ENCODE assay signal across 8 mouse cellular contexts in the genomic region with DNA sequence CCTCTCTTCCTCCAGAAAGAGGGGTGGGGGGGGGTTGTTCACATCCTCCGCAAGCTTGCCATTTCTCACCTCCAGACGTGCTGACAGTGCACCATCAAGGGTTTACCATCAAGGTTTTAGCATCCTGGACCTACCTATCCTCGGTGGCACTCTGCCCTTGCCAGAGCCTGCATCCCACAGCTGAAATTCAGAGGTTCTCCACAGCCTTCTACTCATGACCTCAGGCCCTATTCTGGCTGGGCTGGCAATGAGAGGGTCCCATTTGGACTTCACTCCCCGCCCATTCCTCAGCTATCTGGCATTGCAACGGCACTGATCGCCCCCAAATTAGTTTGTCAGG. TPM values are rescaled to one million over a fixed set of nuclear protein-coding genes. Genes with fewer than 3 reads are reported as not detected.
DNase-seq lines count a peak whose midpoint lies in the region; ATAC-seq and TF ChIP-seq lines count a peak whose summit lies in the region.
"Not testable (repeated sequence)": the region's sequence is repeated elsewhere in the genome, so short reads cannot be mapped to it uniquely, and the experiment has no call there.

No protein-coding gene starts in this region.

- ATAC-seq in embryonic facial prominence, embryonic 15.5 days (ENCODE audit: insufficient number of reproducible peaks, low FRiP score, low TSS enrichment, low read depth); liver, embryonic 16.5 days (ENCODE audit: low read depth): not testable (repeated sequence)
- ATAC-seq in hindbrain, embryonic 15.5 days (ENCODE audit: low FRiP score, low read depth), result peak; percentile 32
- ATAC-seq in midbrain, embryonic 15.5 days (replicated peaks), result peak; percentile 64; the same call in 1 of the 2 replicates
- ATAC-seq in stomach, embryonic 14.5 days (ENCODE audit: insufficient number of reproducible peaks, insufficient read depth, low FRiP score, low read depth), result peak; percentile 9; the same call in 1 of the 2 replicates

- not testable (repeated sequence) for TF ChIP-seq CTCF in E14TG2a.4 (conservative IDR thresholded peaks at IDR 0.05; ENCODE audit: low read length); left cerebral cortex, adult 2 months (IDR thresholded peaks at IDR 0.05)

- intact Hi-C loops in left cerebral cortex, adult 2 months (cut with DNase I), result not testable (repeated sequence)

- not testable (repeated sequence) for H3K9me3 ChIP-seq in E14TG2a.4 (ENCODE audit: low read length); embryonic facial prominence, embryonic 15.5 days (replicated peaks); heart, embryonic 10.5 days; hindbrain, embryonic 15.5 days; liver, embryonic 16.5 days (replicated peaks; ENCODE audit: control insufficient read depth, low read length); midbrain, embryonic 15.5 days; stomach, embryonic 14.5 days (ENCODE audit: control insufficient read depth, low read depth, low read length)

- H3K27me3 ChIP-seq in E14TG2a.4 (ENCODE audit: insufficient read depth, low read length); embryonic facial prominence, embryonic 15.5 days; heart, embryonic 10.5 days (ENCODE audit: insufficient read depth, poor library complexity, severe bottlenecking); hindbrain, embryonic 15.5 days; liver, embryonic 16.5 days (ENCODE audit: control insufficient read depth, insufficient read depth, low read depth, low read length); midbrain, embryonic 15.5 days (replicated peaks); stomach, embryonic 14.5 days (ENCODE audit: control insufficient read depth, insufficient read depth, low read length): not testable (repeated sequence)

- WGBS in embryonic facial prominence, embryonic 15.5 days, result 5% methylated on average over 3 of the region's 6 CpGs
- 16% methylated on average over 3 of the region's 6 CpGs for WGBS in heart, embryonic 10.5 days
- 0% methylated on average over 3 of the region's 6 CpGs for WGBS in hindbrain, embryonic 15.5 days
- 26% methylated on average over 3 of the region's 6 CpGs for WGBS in liver, embryonic 16.5 days (ENCODE audit: insufficient replicate concordance)
- 5% methylated on average over 3 of the region's 6 CpGs for WGBS in midbrain, embryonic 15.5 days
- WGBS in stomach, embryonic 14.5 days, result 9% methylated on average over 3 of the region's 6 CpGs

- not testable (repeated sequence) for H3K9ac ChIP-seq in embryonic facial prominence, embryonic 15.5 days; liver, embryonic 16.5 days (ENCODE audit: low read depth, low read length); stomach, embryonic 14.5 days (replicated peaks; ENCODE audit: low read depth, low read length)
- peak overlapping the region; percentile 62 for H3K9ac ChIP-seq in hindbrain, embryonic 15.5 days
- H3K9ac ChIP-seq in midbrain, embryonic 15.5 days, result peak overlapping the region; percentile 72

- DNase-seq in heart, embryonic 10.5 days (ENCODE audit: low spot score); left cerebral cortex, adult 2 months (ENCODE audit: extremely low spot score in 1 of 2, low spot score in 2 of 2): not testable (repeated sequence)

- peak overlapping the region; percentile 72 for H3K27ac ChIP-seq in embryonic facial prominence, embryonic 15.5 days (replicated peaks)
- H3K27ac ChIP-seq in heart, embryonic 10.5 days, result peak overlapping the region; percentile 79
- H3K27ac ChIP-seq in hindbrain, embryonic 15.5 days (replicated peaks), result peak overlapping the region; percentile 93
- peak overlapping the region; percentile 92 for H3K27ac ChIP-seq in left cerebral cortex, adult 2 months
- H3K27ac ChIP-seq in liver, embryonic 16.5 days (ENCODE audit: low read length), result not testable (repeated sequence)
- peak overlapping the region; percentile 91 for H3K27ac ChIP-seq in midbrain, embryonic 15.5 days
- H3K27ac ChIP-seq in stomach, embryonic 14.5 days (ENCODE audit: low read length), result peak overlapping the region; percentile 15; the same call in 1 of the 2 replicates

- peak overlapping the region; percentile 51 for H3K4me2 ChIP-seq in embryonic facial prominence, embryonic 15.5 days (replicated peaks)
- H3K4me2 ChIP-seq in hindbrain, embryonic 15.5 days, result peak overlapping the region; percentile 50
- H3K4me2 ChIP-seq in liver, embryonic 16.5 days (ENCODE audit: low read depth, low read length), result peak overlapping the region; percentile 46
- H3K4me2 ChIP-seq in midbrain, embryonic 15.5 days, result peak overlapping the region; percentile 50
- H3K4me2 ChIP-seq in stomach, embryonic 14.5 days (replicated peaks; ENCODE audit: low read depth, low read length), result peak overlapping the region; percentile 36

- peak overlapping the region; percentile 65 for H3K4me3 ChIP-seq in E14TG2a.4 (replicated peaks; ENCODE audit: low read length)
- peak overlapping the region; percentile 38 for H3K4me3 ChIP-seq in embryonic facial prominence, embryonic 15.5 days (replicated peaks)
- H3K4me3 ChIP-seq in heart, embryonic 10.5 days, result peak overlapping the region; percentile 50
- H3K4me3 ChIP-seq in hindbrain, embryonic 15.5 days, result peak overlapping the region; percentile 54
- H3K4me3 ChIP-seq in left cerebral cortex, adult 2 months, result peak overlapping the region; percentile 65
- H3K4me3 ChIP-seq in liver, embryonic 16.5 days (ENCODE audit: low read depth, low read length), result peak overlapping the region; percentile 35
- peak overlapping the region; percentile 59 for H3K4me3 ChIP-seq in midbrain, embryonic 15.5 days
- peak overlapping the region; percentile 17; the same call in 1 of the 2 replicates for H3K4me3 ChIP-seq in stomach, embryonic 14.5 days (ENCODE audit: low read depth, low read length)

- H3K4me1 ChIP-seq in E14TG2a.4 (replicated peaks; ENCODE audit: low read depth, low read length); embryonic facial prominence, embryonic 15.5 days; heart, embryonic 10.5 days; hindbrain, embryonic 15.5 days (replicated peaks); liver, embryonic 16.5 days (ENCODE audit: control insufficient read depth, low read depth, low read length); midbrain, embryonic 15.5 days; stomach, embryonic 14.5 days (ENCODE audit: control insufficient read depth, insufficient read depth, low read length): not testable (repeated sequence)

- not testable (repeated sequence) for H3K36me3 ChIP-seq in E14TG2a.4 (ENCODE audit: insufficient read depth, low read length); embryonic facial prominence, embryonic 15.5 days; heart, embryonic 10.5 days; hindbrain, embryonic 15.5 days; liver, embryonic 16.5 days (ENCODE audit: control insufficient read depth, insufficient read depth); midbrain, embryonic 15.5 days (replicated peaks); stomach, embryonic 14.5 days (ENCODE audit: control insufficient read depth, insufficient read depth, low read length)

RNA-seq across cellular contexts. Expression of a gene that starts 3.1 kb away (rescaled TPM):
- polyA plus RNA-seq in embryonic facial prominence, embryonic 15.5 days (2015; fragmentation: Nextera tagmentation; extraction: Ambion mirVana), result 19.0 and 23.3 TPM in 2 replicates
- polyA plus RNA-seq in heart, embryonic 10.5 days (2016; fragmentation: Nextera tagmentation; extraction: Ambion mirVana), result 11.8 and 15.8 TPM in 2 replicates
- 220 and 239 TPM in 2 replicates for polyA plus RNA-seq in hindbrain, embryonic 15.5 days (2015; fragmentation: Nextera tagmentation; extraction: Ambion mirVana)
- 100 to 1,000 TPM; 513 to 521 TPM for total RNA-seq in left cerebral cortex, adult 2 months (2021)
- polyA plus RNA-seq in liver, embryonic 16.5 days (2015; fragmentation: Nextera tagmentation; extraction: Ambion mirVana), result 0.42 and 0.54 TPM in 2 replicates
- 204 and 208 TPM in 2 replicates for polyA plus RNA-seq in midbrain, embryonic 15.5 days (2015; fragmentation: Nextera tagmentation; extraction: Ambion mirVana)
- 27.7 and 29.3 TPM in 2 replicates for polyA plus RNA-seq in stomach, embryonic 14.5 days (2014; fragmentation: Nextera tagmentation; extraction: Ambion mirVana)

RNA-seq across cellular contexts. Expression of a gene that starts 55.3 kb away (rescaled TPM):
- 68.3 and 71.6 TPM in 2 replicates for polyA plus RNA-seq in embryonic facial prominence, embryonic 15.5 days (2015; fragmentation: Nextera tagmentation; extraction: Ambion mirVana)
- polyA plus RNA-seq in heart, embryonic 10.5 days (2016; fragmentation: Nextera tagmentation; extraction: Ambion mirVana), result 40.5 and 42.5 TPM in 2 replicates
- 64.4 and 66.8 TPM in 2 replicates for polyA plus RNA-seq in hindbrain, embryonic 15.5 days (2015; fragmentation: Nextera tagmentation; extraction: Ambion mirVana)
- total RNA-seq in left cerebral cortex, adult 2 months (2021), result 10 to 100 TPM; 41.1 to 45.8 TPM
- 32.9 and 33.8 TPM in 2 replicates for polyA plus RNA-seq in liver, embryonic 16.5 days (2015; fragmentation: Nextera tagmentation; extraction: Ambion mirVana)
- 62.0 and 64.0 TPM in 2 replicates for polyA plus RNA-seq in midbrain, embryonic 15.5 days (2015; fragmentation: Nextera tagmentation; extraction: Ambion mirVana)
- 63.4 and 73.9 TPM in 2 replicates for polyA plus RNA-seq in stomach, embryonic 14.5 days (2014; fragmentation: Nextera tagmentation; extraction: Ambion mirVana)
